Mouse (Mus musculus) forebrain, embryonic 12.5 days (tissue): ENCODE measurements at regions not wholly inside any gene's neighbourhood (a gene's known extent, or its start where the extent isn't known, plus 50 kb on each side); places are given as distances from the start of the nearest gene placed in this dataset.
"Not testable (repeated sequence)": the region's sequence is repeated elsewhere in the genome, so short reads cannot be mapped to it uniquely, and the experiment has no call there.

ENCODE experiments used
- ATAC-seq: fragments of 200-750 bp; cut with Nextera tagmentation; 2 replicates; pipeline ENCODE4 v1.8.0; 2017; ENCODE audit warnings: moderate TSS enrichment; ENCODE audit not compliant: low FRiP score
- H3K27ac ChIP-seq: fragments of 300-500 bp; sonication (generic); 2 replicates; pipeline ENCODE4 v1.5.1; 2016; ENCODE audit warnings: mild to moderate bottlenecking
- H3K27me3 ChIP-seq: fragments of 300-500 bp; sonication (generic); 2 replicates; pipeline ENCODE4 v1.6.1; 2016; ENCODE audit warnings: mild to moderate bottlenecking
- H3K36me3 ChIP-seq: fragments of 300-500 bp; sonication (generic); replicated peaks from 2 replicates; pipeline ENCODE4 v1.6.1; 2016; ENCODE audit warnings: mild to moderate bottlenecking
- H3K4me1 ChIP-seq: fragments of 300-500 bp; sonication (generic); 2 replicates; pipeline ENCODE4 v1.6.1; 2016
- H3K4me2 ChIP-seq: fragments of 300-500 bp; sonication (generic); 2 replicates; pipeline ENCODE4 v1.6.1; 2016; ENCODE audit warnings: mild to moderate bottlenecking, moderate library complexity
- H3K4me3 ChIP-seq: fragments of 300-500 bp; sonication (generic); replicated peaks from 2 replicates; pipeline ENCODE4 v1.5.1; 2016; ENCODE audit warnings: mild to moderate bottlenecking
- H3K9ac ChIP-seq: fragments of 300-500 bp; sonication (generic); 2 replicates; pipeline ENCODE4 v1.6.1; 2016; ENCODE audit warnings: mild to moderate bottlenecking
- H3K9me3 ChIP-seq: fragments of 300-500 bp; sonication (generic); 2 replicates; pipeline ENCODE4 v1.6.1; 2016
- WGBS: fragments of 180-500 bp; shearing (Covaris S2); methylation state at CpG from one replicate; pipeline ENCODE4 v1.1.7; 2016; 5-methylcytosine and 5-hydroxymethylcytosine counted together

- ATAC-seq: peak; percentile 57; the same call in 1 of the 2 replicates
- Histone ChIP-seq H3K9me3 (no peaks in the 10 kb centered on the region), H3K4me2 (no peak overlapping the region), H3K36me3 (no peaks in the 10 kb centered on the region), H3K27ac (no peak overlapping the region), H3K4me1 (no peaks in the 10 kb centered on the region), H3K9ac (no peak overlapping the region), H3K4me3 (no peak overlapping the region), H3K27me3 (no peaks in the 10 kb centered on the region)
- WGBS: 58% methylated on average over 2 of the region's 2 CpGs
Measured at GRCm38 (mm10) chr3:22285904-22286303, 209.5 kb downstream of the Tbl1xr1 start.

GRCm38 (mm10) chr3:22293466-22293865 is 217.0 kb downstream of the Tbl1xr1 start:
- Histone ChIP-seq H3K4me1 (no peaks in the 10 kb centered on the region), H3K27ac (no peak overlapping the region), H3K27me3 (no peaks in the 10 kb centered on the region), H3K4me3 (no peak overlapping the region), H3K36me3 (no peaks in the 10 kb centered on the region), H3K9ac (no peak overlapping the region), H3K9me3 (no peaks in the 10 kb centered on the region), H3K4me2 (no peak overlapping the region)
- 85% methylated on average over 3 of the region's 3 CpGs for whole genome bisulfite sequencing
- ATAC-seq: no peak

- H3K9me3 ChIP-seq, H3K4me3 ChIP-seq, ATAC-seq, H3K27me3 ChIP-seq, H3K4me2 ChIP-seq, H3K4me1 ChIP-seq, H3K9ac ChIP-seq, H3K27ac ChIP-seq, H3K36me3 ChIP-seq: not testable (repeated sequence)
- WGBS: 90% methylated on average over 1 of the region's 1 CpGs
Measured at GRCm38 (mm10) chr3:22294081-22294480, 217.6 kb downstream of the Tbl1xr1 start.

- not testable (repeated sequence) for H3K27ac ChIP-seq, ATAC-seq, H3K9ac ChIP-seq, H3K27me3 ChIP-seq, H3K36me3 ChIP-seq, H3K4me1 ChIP-seq, H3K9me3 ChIP-seq, H3K4me3 ChIP-seq, H3K4me2 ChIP-seq
- WGBS: 88% methylated on average over 1 of the region's 1 CpGs
Measured at GRCm38 (mm10) chr3:22296925-22297324, 220.5 kb downstream of the Tbl1xr1 start.

DNA sequence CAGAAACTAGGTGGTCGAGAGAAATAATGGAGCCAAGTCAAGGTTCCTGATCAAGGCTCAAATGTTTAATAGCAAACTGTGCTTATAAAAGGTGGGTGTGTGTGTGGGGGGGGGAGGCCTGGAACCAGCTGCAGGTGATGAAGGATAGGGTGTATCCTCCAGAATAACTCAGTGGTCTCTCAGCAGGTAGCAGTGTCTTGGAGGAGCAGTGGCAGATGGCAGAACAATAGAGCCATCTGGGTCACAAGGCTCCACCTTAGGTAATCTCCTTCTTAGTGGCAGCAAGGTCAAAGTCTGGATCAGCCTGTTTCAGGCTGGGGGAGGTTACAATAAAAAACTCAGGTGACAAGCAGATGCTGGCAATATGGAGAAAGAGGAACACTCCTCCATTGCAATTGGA is 221.4 kb downstream of the Tbl1xr1 start:
- H3K9ac ChIP-seq, H3K27me3 ChIP-seq, H3K27ac ChIP-seq, H3K9me3 ChIP-seq, H3K4me2 ChIP-seq, H3K4me1 ChIP-seq, H3K4me3 ChIP-seq, ATAC-seq, H3K36me3 ChIP-seq: not testable (repeated sequence)
- 67% methylated on average over 1 of the region's 1 CpGs for WGBS

DNA sequence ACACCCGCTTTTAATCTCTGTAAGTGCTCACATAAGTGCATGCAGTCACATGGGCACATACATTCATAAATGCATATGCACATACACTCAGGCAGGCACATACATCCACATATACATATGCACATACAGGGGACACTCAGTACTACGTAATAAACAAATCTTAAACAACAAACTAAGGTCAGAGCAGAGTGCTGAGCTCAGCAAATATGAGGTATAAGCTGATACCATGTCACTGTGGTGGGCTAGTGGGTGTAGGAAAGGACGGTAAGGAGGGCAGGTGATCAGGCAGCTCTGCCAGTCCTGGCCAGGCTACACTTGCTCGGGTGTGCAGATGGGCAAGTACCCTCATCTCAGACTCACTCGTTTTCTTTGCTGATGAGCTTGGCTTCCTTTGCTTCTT is 224.1 kb downstream of the Tbl1xr1 start:
- Histone ChIP-seq H3K27me3 (0 out of 2 replicates have a peak, but pooled peaks cover 5% of the 10 kb centered on the region), H3K36me3 (no peaks in the 10 kb centered on the region), H3K9me3 (no peaks in the 10 kb centered on the region), H3K4me2 (no peak overlapping the region), H3K4me3 (no peak overlapping the region), H3K4me1 (peaks cover 4% of the 10 kb centered on the region; the same call in 1 of the 2 replicates), H3K27ac (no peak overlapping the region), H3K9ac (no peak overlapping the region)
- ATAC-seq: no peak
- 91% methylated on average over 5 of the region's 5 CpGs for WGBS

DNA sequence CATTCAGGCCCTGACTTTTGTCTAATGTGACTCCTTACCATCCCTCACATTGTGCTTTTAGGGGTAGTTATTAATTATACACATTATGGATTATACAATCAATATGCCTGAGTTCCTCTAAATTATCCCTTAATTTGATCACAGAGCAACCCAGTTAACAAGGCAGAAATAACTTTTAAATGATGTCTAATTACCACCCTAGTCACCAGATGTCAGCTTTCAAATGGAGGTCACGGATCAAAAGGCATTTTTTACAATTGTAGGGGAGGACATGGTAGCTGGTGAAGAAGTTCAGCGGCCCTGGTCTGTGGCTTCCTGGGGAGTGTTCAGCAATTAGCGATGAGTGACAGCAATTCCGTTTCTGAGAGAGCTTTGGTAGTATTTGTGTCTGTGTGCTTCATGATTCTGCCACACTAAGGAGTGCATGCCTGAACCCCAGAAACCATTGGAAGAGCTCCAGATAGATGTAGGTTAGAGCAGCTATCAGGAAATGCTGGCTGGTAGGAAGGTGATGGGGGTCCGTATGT is 225.6 kb downstream of the Tbl1xr1 start:
- 0 out of 2 replicates have a peak, but pooled peaks cover 5% of the 10 kb centered on the region for H3K27me3 ChIP-seq
- no peaks in the 10 kb centered on the region for H3K36me3 ChIP-seq
- no peaks in the 10 kb centered on the region for H3K9me3 ChIP-seq
- no peak overlapping the region for H3K9ac ChIP-seq
- H3K4me2 ChIP-seq: no peak overlapping the region
- no peak for ATAC-seq
- peaks cover 4% of the 10 kb centered on the region; the same call in 1 of the 2 replicates for H3K4me1 ChIP-seq
- 46% methylated on average over 5 of the region's 5 CpGs for WGBS
- no peak overlapping the region for H3K27ac ChIP-seq
- H3K4me3 ChIP-seq: no peak overlapping the region

DNA sequence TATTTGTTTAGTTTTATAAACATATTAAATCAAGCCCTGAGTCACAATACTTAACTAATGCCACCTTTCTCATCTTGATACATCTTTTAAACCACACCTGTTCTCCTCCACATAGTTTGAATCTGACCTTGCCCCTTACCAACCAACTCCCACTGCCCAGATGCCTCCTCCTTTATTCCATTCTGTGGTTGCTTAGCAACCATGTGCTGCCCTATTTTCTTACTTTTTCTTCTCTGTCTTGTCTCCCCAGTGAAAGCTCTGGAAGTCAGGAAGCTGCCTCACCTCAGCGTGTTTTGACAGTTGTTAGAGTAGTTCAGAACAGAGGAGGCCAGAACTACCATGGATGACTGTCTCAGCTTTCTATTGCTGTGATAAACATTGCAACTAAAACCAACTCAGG is 227.7 kb downstream of the Tbl1xr1 start:
- 40% methylated on average over 1 of the region's 1 CpGs for WGBS
- no peak for ATAC-seq
- H3K27me3 ChIP-seq: 0 out of 2 replicates have a peak, but pooled peaks cover 5% of the 10 kb centered on the region
- H3K36me3 ChIP-seq: no peaks in the 10 kb centered on the region
- no peak overlapping the region for H3K9ac ChIP-seq
- H3K4me1 ChIP-seq: peaks cover 4% of the 10 kb centered on the region; the same call in 1 of the 2 replicates
- no peak overlapping the region for H3K4me2 ChIP-seq
- H3K4me3 ChIP-seq: no peak overlapping the region
- no peak overlapping the region for H3K27ac ChIP-seq
- no peaks in the 10 kb centered on the region for H3K9me3 ChIP-seq

- ATAC-seq: no peak
- H3K4me2 ChIP-seq: no peak overlapping the region
- H3K27me3 ChIP-seq: 0 out of 2 replicates have a peak, but pooled peaks cover 5% of the 10 kb centered on the region
- 77% methylated on average over 4 of the region's 4 CpGs for WGBS
- H3K4me1 ChIP-seq: peaks cover 4% of the 10 kb centered on the region; the same call in 1 of the 2 replicates
- no peak overlapping the region for H3K4me3 ChIP-seq
- H3K36me3 ChIP-seq: no peaks in the 10 kb centered on the region
- no peak overlapping the region for H3K27ac ChIP-seq
- no peaks in the 10 kb centered on the region for H3K9me3 ChIP-seq
- no peak overlapping the region for H3K9ac ChIP-seq
Measured at GRCm38 (mm10) chr3:22306624-22307023, 230.2 kb downstream of the Tbl1xr1 start.

GRCm38 (mm10) chr3:22308962-22309361 is 232.5 kb downstream of the Tbl1xr1 start:
- WGBS: 16% methylated on average over 4 of the region's 4 CpGs
- H3K36me3 ChIP-seq: no peaks in the 10 kb centered on the region
- peaks cover 4% of the 10 kb centered on the region; the same call in 1 of the 2 replicates for H3K4me1 ChIP-seq
- no peak overlapping the region for H3K9ac ChIP-seq
- H3K9me3 ChIP-seq: no peaks in the 10 kb centered on the region
- no peaks in the 10 kb centered on the region for H3K27me3 ChIP-seq
- no peak overlapping the region for H3K4me2 ChIP-seq
- H3K27ac ChIP-seq: no peak overlapping the region
- no peak overlapping the region for H3K4me3 ChIP-seq
- peak; percentile 61; the same call in 1 of the 2 replicates for ATAC-seq

- no peak overlapping the region for H3K9ac ChIP-seq
- no peaks in the 10 kb centered on the region for H3K9me3 ChIP-seq
- no peaks in the 10 kb centered on the region for H3K27me3 ChIP-seq
- no peak overlapping the region for H3K4me2 ChIP-seq
- H3K4me1 ChIP-seq: no peaks in the 10 kb centered on the region
- H3K27ac ChIP-seq: no peak overlapping the region
- ATAC-seq: no peak
- WGBS: 79% methylated on average over 10 of the region's 10 CpGs
- no peak overlapping the region for H3K4me3 ChIP-seq
- H3K36me3 ChIP-seq: no peaks in the 10 kb centered on the region
Measured at GRCm38 (mm10) chr3:22316466-22317185, 240.2 kb downstream of the Tbl1xr1 start.

GRCm38 (mm10) chr3:22320425-22320824 is 244.0 kb downstream of the Tbl1xr1 start:
- H3K36me3 ChIP-seq, H3K4me2 ChIP-seq, ATAC-seq, H3K4me3 ChIP-seq, H3K27me3 ChIP-seq, H3K27ac ChIP-seq, H3K9me3 ChIP-seq, H3K9ac ChIP-seq, H3K4me1 ChIP-seq: not testable (repeated sequence)
- WGBS: 100% methylated on average over 1 of the region's 1 CpGs

GRCm38 (mm10) chr3:22331240-22331639 is 254.8 kb downstream of the Tbl1xr1 start:
- Histone ChIP-seq H3K27me3 (no peaks in the 10 kb centered on the region), H3K9ac (no peak overlapping the region), H3K36me3 (no peaks in the 10 kb centered on the region), H3K4me1 (no peaks in the 10 kb centered on the region), H3K9me3 (no peaks in the 10 kb centered on the region), H3K4me3 (no peak overlapping the region), H3K27ac (no peak overlapping the region), H3K4me2 (no peak overlapping the region)
- 85% methylated on average over 1 of the region's 1 CpGs for WGBS
- ATAC-seq: no peak
